Mouse (Mus musculus): ENCODE data around the gene Slc16a12. TPM values are rescaled to one million over a fixed set of nuclear protein-coding genes. Genes with fewer than 3 reads are reported as not detected.

The Slc16a12 gene
- not detected for polyA plus RNA-seq (2017; shearing (Covaris generic))

GRCm38 (mm10) chr19:34746688-34747504 lies at the start of gene Slc16a12:
Slc16a12 (minus strand) TSS chr19:34747289.

GRCm38 (mm10) chr19:34640623-34641022 lies 106.5 kb downstream of the Slc16a12 start, which contains the start of the genes Ifit1bl2 and Ifit1:
Ifit1bl2 (minus strand) TSS chr19:34640743.
Ifit1 (plus strand) TSS chr19:34640871.

Other genes starting within 250 kb of the Slc16a12 start
- 99.3 TPM for gene Lipa, start 219.8 kb downstream of the Slc16a12 start, polyA plus RNA-seq (2017; shearing (Covaris generic))
- gene Ifit2, start 196.6 kb downstream of the Slc16a12 start, polyA plus RNA-seq (2017; shearing (Covaris generic)), result 40.6 TPM
- 16.6 TPM for gene Ifit3, start 163.8 kb downstream of the Slc16a12 start, polyA plus RNA-seq (2017; shearing (Covaris generic))
- 114 TPM for gene Ifit1bl1, start 145.3 kb downstream of the Slc16a12 start, polyA plus RNA-seq (2017; shearing (Covaris generic))
- 3.4 TPM for gene Ifit3b, start 139.3 kb downstream of the Slc16a12 start, polyA plus RNA-seq (2017; shearing (Covaris generic))
- gene Ifit1bl2, start 106.5 kb downstream of the Slc16a12 start, polyA plus RNA-seq (2017; shearing (Covaris generic)), result 1.5 TPM
- 31.5 TPM for gene Ifit1, start 106.4 kb downstream of the Slc16a12 start, polyA plus RNA-seq (2017; shearing (Covaris generic))
- gene Pank1, start 132.2 kb upstream of the Slc16a12 start, polyA plus RNA-seq (2017; shearing (Covaris generic)), result 0.52 TPM
- 26.5 TPM for gene Kif20b, start 175.1 kb upstream of the Slc16a12 start, polyA plus RNA-seq (2017; shearing (Covaris generic))